Mouse (Mus musculus) stomach, embryonic 14.5 days (tissue): ENCODE measurements around the gene Ccdc40. TPM values are rescaled to one million over a fixed set of nuclear protein-coding genes. Genes with fewer than 3 reads are reported as not detected.
A peak's percentile ranks its signal among the peaks of the same experiment; 100 is the strongest.
"Not testable (repeated sequence)": the region's sequence is repeated elsewhere in the genome, so short reads cannot be mapped to it uniquely, and the experiment has no call there.

Source experiments
- ATAC-seq: fragments of 200-750 bp; cut with Nextera tagmentation; 2 replicates; pipeline ENCODE4 v1.8.0; 2017; ENCODE audit warnings: low read depth, moderate TSS enrichment; ENCODE audit not compliant: insufficient number of reproducible peaks, insufficient read depth, low FRiP score
- H3K27ac ChIP-seq: fragments of 300-500 bp; sonication (generic); 2 replicates; pipeline ENCODE4 v1.5.1; 2014; ENCODE audit warnings: mild to moderate bottlenecking, low read length, moderate library complexity, mixed read lengths
- H3K27me3 ChIP-seq: fragments of 300-500 bp; sonication (generic); 2 replicates; pipeline ENCODE4 v1.6.1; 2014; ENCODE audit warnings: low read length, control low read depth, mixed read lengths; ENCODE audit not compliant: control insufficient read depth, insufficient read depth
- H3K36me3 ChIP-seq: fragments of 300-500 bp; sonication (generic); 2 replicates; pipeline ENCODE4 v1.6.1; 2014; ENCODE audit warnings: mild to moderate bottlenecking, control low read depth, low read length, moderate library complexity, mixed read lengths; ENCODE audit not compliant: control insufficient read depth, insufficient read depth
- H3K4me1 ChIP-seq: fragments of 300-500 bp; sonication (generic); 2 replicates; pipeline ENCODE4 v1.6.1; 2014; ENCODE audit warnings: low read length, control low read depth, mixed read lengths; ENCODE audit not compliant: control insufficient read depth, insufficient read depth
- H3K4me2 ChIP-seq: fragments of 300-500 bp; sonication (generic); replicated peaks from 2 replicates; pipeline ENCODE4 v1.6.1; 2014; ENCODE audit warnings: low read depth, low read length, control low read depth
- H3K4me3 ChIP-seq: fragments of 300-500 bp; sonication (generic); 2 replicates; pipeline ENCODE4 v1.5.1; 2014; ENCODE audit warnings: low read depth, low read length, control low read depth
- H3K9ac ChIP-seq: fragments of 300-500 bp; sonication (generic); replicated peaks from 2 replicates; pipeline ENCODE4 v1.6.1; 2014; ENCODE audit warnings: low read depth, mild to moderate bottlenecking, control low read depth, low read length, moderate library complexity, mixed read lengths
- H3K9me3 ChIP-seq: fragments of 300-500 bp; sonication (generic); 2 replicates; pipeline ENCODE4 v1.6.1; 2016; ENCODE audit warnings: low read depth, low read length, control low read depth; ENCODE audit not compliant: control insufficient read depth
- WGBS: fragments of 180-500 bp; shearing (Covaris S2); extraction: QIAGEN DNeasy Blood & Tissue Kit; methylation state at CpG from one replicate; pipeline ENCODE4 v1.1.7; 2014; 5-methylcytosine and 5-hydroxymethylcytosine counted together
- polyA plus RNA-seq: library from polyadenylated mRNA; unstranded; fragments of >200 nt; fragmentation: Nextera tagmentation; extraction: Ambion mirVana; gene quantifications from 2 replicates; pipeline ENCODE4 v1.2.1, GENCODE M21; 2014

Gene Ccdc40
- polyA plus RNA-seq, 1 experiment from 2014 or later, result 4.3 TPM

GRCm38 (mm10) chr11:119268557-119269195 is 40.3 kb downstream of the Ccdc40 start:
- no peak for ATAC-seq
- Histone ChIP-seq H3K4me3 (peak overlapping the region; percentile 76), H3K9ac (peak overlapping the region; percentile 46; the same call in 1 of the 2 replicates), H3K4me1 (no peaks in the 10 kb centered on the region), H3K27ac (no peak overlapping the region), H3K9me3 (no peaks in the 10 kb centered on the region), H3K27me3 (no peaks in the 10 kb centered on the region), H3K4me2 (peak overlapping the region; percentile 96), H3K36me3 (0 out of 2 replicates have a peak, but pooled peaks cover 4% of the 10 kb centered on the region)
- 76% methylated on average over 16 of the region's 16 CpGs for WGBS

- not testable (repeated sequence) for H3K27ac ChIP-seq, H3K36me3 ChIP-seq, ATAC-seq, H3K4me2 ChIP-seq, H3K9ac ChIP-seq, H3K9me3 ChIP-seq, H3K4me3 ChIP-seq, H3K4me1 ChIP-seq, H3K27me3 ChIP-seq
- WGBS, result 67% methylated on average over 3 of the region's 3 CpGs
Observed at GRCm38 (mm10) chr11:119272492-119272891, 44.1 kb downstream of the Ccdc40 start.

GRCm38 (mm10) chr11:119273186-119273930 is 45.0 kb downstream of the Ccdc40 start:
- Histone ChIP-seq H3K9ac (no peak overlapping the region), H3K27me3 (no peaks in the 10 kb centered on the region), H3K9me3 (no peaks in the 10 kb centered on the region), H3K27ac (no peak overlapping the region), H3K4me2 (no peak overlapping the region), H3K4me3 (no peak overlapping the region), H3K4me1 (no peaks in the 10 kb centered on the region), H3K36me3 (peaks cover 4% of the 10 kb centered on the region)
- 91% methylated on average over 8 of the region's 8 CpGs for WGBS
- ATAC-seq, result no peak

GRCm38 (mm10) chr11:119281030-119281429 is 52.7 kb downstream of the Ccdc40 start:
- Histone ChIP-seq H3K36me3 (peaks cover 14% of the 10 kb centered on the region), H3K4me3 (no peak overlapping the region), H3K9me3 (no peaks in the 10 kb centered on the region), H3K27ac (no peak overlapping the region), H3K9ac (no peak overlapping the region), H3K4me2 (no peak overlapping the region), H3K4me1 (no peaks in the 10 kb centered on the region), H3K27me3 (no peaks in the 10 kb centered on the region)
- no peak for ATAC-seq
- WGBS, result 82% methylated on average over 15 of the region's 15 CpGs

GRCm38 (mm10) chr11:119285791-119286527 is 57.6 kb downstream of the Ccdc40 start:
- H3K36me3 ChIP-seq, result peaks cover 55% of the 10 kb centered on the region
- H3K9me3 ChIP-seq, result no peaks in the 10 kb centered on the region
- ATAC-seq, result no peak
- H3K27me3 ChIP-seq, result no peaks in the 10 kb centered on the region
- H3K9ac ChIP-seq, result no peak overlapping the region
- H3K4me3 ChIP-seq, result no peak overlapping the region
- WGBS, result 67% methylated on average over 9 of the region's 9 CpGs
- no peak overlapping the region for H3K27ac ChIP-seq
- no peak overlapping the region for H3K4me2 ChIP-seq
- no peaks in the 10 kb centered on the region for H3K4me1 ChIP-seq

GRCm38 (mm10) chr11:119287207-119287992 is 59.0 kb downstream of the Ccdc40 start:
- H3K27ac ChIP-seq, result no peak overlapping the region
- no peaks in the 10 kb centered on the region for H3K9me3 ChIP-seq
- no peak overlapping the region for H3K4me3 ChIP-seq
- no peak overlapping the region for H3K9ac ChIP-seq
- peaks cover 64% of the 10 kb centered on the region for H3K36me3 ChIP-seq
- no peaks in the 10 kb centered on the region for H3K27me3 ChIP-seq
- no peaks in the 10 kb centered on the region for H3K4me1 ChIP-seq
- no peak overlapping the region for H3K4me2 ChIP-seq
- 85% methylated on average over 20 of the region's 20 CpGs for WGBS
- no peak for ATAC-seq

- ATAC-seq, H3K4me1 ChIP-seq, H3K4me3 ChIP-seq, H3K27me3 ChIP-seq, H3K9me3 ChIP-seq, H3K4me2 ChIP-seq, H3K9ac ChIP-seq, H3K27ac ChIP-seq: not testable (repeated sequence)
- 92% methylated on average over 8 of the region's 8 CpGs for WGBS
- peaks cover 97% of the 10 kb centered on the region for H3K36me3 ChIP-seq
Observed at GRCm38 (mm10) chr11:119292861-119293260, 64.5 kb downstream of the Ccdc40 start.

GRCm38 (mm10) chr11:119297996-119298395 is 69.6 kb downstream of the Ccdc40 start:
- WGBS, result 83% methylated on average over 6 of the region's 6 CpGs
- Histone ChIP-seq H3K4me3 (no peak overlapping the region), H3K4me2 (0 out of 2 replicates have a peak overlapping the region, but pooled peaks have one; percentile 5), H3K9me3 (no peaks in the 10 kb centered on the region), H3K27ac (no peak overlapping the region), H3K27me3 (no peaks in the 10 kb centered on the region), H3K4me1 (peaks cover 8% of the 10 kb centered on the region), H3K36me3 (peaks cover 52% of the 10 kb centered on the region), H3K9ac (no peak overlapping the region)
- no peak for ATAC-seq
